Mouse (Mus musculus) thymus, postnatal 14 days (tissue): ENCODE data around the gene Zmynd12.

ENCODE experiments used
- DNase-seq: peaks from one replicate; pipeline ENCODE4 v3.0.0; 2021

Zmynd12 gene

DNA sequence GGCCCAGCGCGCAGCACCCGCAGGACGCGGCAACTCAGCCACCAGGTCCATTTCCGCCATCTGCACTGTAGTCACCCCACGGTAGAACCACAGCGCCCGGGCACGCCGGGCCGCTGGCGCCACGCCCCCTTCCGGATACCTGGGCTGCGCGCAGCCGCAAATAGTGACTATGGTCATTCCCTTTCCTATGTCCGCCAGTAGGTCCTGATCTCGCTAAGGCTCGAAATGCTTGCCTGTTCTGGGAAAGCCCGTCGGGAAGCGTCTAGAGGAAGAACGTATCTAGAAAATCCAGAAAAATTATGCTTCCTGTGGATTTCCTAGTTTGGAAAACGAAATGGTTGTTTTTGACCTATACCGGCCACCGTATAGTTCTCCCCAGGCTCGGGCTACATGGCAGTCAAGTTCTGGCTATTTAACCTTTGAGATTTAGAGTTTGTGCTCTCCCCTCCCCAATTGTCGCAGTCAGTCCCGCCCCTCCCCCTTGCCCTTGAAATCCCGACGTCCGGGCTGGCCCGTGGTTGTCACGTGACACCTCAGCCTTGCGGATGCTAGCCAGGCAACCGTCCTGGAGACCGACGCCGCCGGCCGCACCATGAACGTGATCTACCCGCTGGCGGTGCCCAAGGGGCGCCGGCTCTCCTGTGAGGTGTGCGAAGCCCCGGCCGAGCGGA lies at the start of gene Zmynd12, which contains the start of gene Ppcs:
Gene Zmynd12 (plus strand): TSS at position 521 of the 671 bp plus-strand sequence.
Gene Ppcs (minus strand): TSS at position 127 of the 671 bp plus-strand sequence.
- peak; percentile 92 for DNase-seq

DNA sequence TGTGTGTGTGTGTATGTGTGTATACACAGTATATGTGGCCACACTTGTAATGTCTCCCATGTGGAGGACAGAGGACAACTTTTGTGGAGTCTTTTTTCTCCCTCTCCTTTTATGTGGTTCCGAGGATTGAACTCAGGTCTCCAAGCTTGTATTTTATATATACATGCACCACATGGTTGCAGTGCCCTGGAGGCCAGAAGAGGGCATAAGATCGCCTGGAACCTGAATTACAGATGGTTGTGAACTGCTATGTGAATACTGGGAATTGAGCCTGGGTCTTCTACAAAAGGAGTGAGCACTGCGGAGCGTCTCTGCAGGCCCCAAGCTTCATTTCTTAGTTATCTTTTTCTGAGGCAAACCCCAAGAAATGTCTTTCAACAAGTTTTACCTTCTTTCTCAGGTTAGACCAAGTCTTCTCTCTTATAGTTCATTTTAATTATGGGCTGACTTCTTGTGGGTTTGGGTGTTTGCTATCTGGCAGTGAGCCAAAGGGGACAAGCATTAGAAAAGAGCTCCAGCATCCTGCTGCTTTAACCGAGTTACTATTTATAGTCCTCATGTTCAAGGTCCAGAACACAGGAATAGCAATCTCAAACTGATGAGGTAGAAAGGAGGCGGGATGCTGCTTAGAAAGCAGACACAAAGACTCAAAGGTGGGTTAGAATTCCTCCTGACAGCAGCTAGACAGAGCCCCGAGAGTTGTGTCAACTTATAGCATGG lies 41.0 kb upstream of the Zmynd12 start:
- no peak for DNase-seq

GRCm38 (mm10) chr4:119389184-119389583 lies 33.4 kb upstream of the Zmynd12 start:
- DNase-seq: no peak

DNA sequence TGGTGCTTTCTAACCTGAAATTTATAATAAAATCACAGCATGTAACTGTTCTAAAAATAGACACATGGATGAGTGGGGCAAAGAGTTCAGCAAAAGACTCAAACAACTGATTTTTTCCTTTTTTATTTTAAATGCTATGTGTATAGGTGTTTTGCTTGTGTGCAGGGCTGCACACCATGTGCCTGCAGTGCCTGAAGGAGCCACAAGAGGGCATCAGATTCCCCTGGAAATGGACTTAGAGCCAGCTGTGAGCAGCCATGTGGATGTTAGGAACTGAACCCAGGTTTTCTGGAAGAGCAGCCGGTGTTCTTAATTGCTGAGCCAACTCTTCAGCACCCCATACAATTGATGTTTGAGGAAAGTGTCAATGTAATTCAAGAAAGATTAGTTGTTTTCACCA lies 32.2 kb upstream of the Zmynd12 start:
- peak; percentile 57 for DNase-seq

DNA sequence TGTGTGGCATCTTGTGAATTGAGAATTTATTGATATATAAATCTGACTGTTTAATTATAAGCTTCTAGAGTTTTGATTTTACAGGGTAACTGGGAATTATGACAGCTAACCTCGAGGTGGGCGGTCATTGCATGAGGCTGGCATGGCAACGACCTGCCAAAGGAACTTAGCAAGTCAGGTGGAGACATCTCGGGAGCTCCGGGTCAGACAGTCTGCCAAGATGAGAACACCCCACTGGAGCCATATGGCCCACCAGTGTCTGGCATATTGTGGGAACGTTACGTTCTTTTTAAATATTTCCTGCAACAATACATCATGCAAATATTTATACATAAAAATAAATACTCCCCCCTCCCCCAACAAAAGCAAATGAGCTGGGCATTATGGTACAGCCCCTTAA lies 23.9 kb upstream of the Zmynd12 start:
- no peak for DNase-seq

- DNase-seq: peak; percentile 7
Observed at GRCm38 (mm10) chr4:119400896-119401295, 21.7 kb upstream of the Zmynd12 start.

- DNase-seq: no peak
Observed at GRCm38 (mm10) chr4:119403431-119403830, 19.2 kb upstream of the Zmynd12 start.

DNA sequence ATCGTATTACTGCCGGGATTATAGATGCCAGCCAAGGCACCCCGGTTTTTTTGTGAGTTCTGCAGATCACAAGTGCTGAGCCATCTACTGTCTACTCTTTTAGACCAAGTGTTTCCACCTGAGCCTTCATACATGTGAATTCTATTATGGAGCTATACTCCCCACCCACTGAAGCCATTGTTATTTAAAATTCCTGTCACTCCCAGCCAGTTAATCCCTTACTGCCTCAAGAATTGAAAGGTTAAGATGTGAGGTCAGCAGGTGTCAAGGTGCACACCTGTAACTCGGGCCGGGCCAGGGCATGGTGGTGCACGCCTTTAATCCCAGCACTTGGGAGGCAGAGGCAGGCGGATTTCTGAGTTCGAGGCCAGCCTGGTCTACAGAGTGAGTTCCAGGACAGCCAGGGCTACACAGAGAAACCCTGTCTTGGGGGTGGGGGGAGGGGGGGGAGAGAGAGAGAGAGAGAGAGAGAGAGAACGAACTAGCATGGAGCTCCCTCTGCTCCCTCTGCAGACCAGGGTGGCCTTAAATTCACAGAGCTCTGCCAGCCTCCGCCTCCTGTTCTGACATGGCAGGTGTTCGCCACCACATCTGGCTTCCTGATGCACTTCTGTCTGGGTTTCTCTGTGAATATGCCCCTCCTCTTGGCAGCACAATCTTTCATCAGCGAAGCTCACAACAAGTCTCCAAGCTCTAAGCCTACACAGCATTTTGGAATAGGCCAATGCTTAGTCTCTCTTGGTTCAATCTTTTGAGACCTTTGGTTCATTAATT lies 10.6 kb upstream of the Zmynd12 start:
- DNase-seq: peak; percentile 74

DNA sequence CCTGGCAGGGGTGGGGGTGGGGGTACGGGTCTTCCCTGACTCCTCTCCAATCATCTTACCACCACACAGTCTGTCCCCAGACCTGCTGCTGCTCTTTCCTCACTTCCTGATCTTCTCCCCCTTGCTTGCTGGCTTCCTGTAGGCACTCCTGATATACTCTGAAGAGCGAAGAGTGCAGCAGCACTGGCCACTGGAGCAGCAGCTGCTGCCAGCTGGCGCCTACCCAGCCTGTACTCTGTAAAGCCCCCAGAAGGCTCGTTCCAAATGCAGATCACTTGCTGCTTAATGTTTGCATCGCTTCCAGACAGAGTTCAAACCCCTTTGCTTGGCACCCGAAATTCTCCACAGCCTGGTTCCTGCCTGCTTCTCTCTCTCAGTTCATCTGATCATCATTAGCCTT lies 9.8 kb upstream of the Zmynd12 start:
- DNase-seq: peak; percentile 41

- DNase-seq: peak; percentile 93
Observed at GRCm38 (mm10) chr4:119415072-119415753, 7.4 kb upstream of the Zmynd12 start, which contains the start of gene Ccdc30. Gene Ccdc30 (minus strand): TSS chr4:119415521.

DNA sequence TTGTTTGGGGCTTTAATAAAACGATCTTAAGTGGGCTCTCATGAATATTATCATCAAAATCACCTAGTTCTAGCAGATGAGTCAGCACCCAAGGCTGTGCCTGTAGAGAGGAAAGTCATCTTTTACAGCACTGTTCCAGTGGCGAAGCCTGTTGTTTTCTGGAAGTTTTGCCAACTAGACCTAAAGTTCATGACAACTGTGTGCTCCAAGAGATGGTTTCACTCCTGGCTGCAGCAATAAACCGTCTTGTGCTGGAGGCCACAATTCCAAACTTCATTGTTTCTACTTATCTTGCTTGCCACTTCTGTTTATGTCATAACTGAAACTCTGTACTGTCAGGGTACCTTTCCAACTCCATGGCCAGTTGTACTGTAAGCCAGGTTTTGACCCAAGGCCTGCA lies 5.3 kb upstream of the Zmynd12 start:
- no peak for DNase-seq

DNA sequence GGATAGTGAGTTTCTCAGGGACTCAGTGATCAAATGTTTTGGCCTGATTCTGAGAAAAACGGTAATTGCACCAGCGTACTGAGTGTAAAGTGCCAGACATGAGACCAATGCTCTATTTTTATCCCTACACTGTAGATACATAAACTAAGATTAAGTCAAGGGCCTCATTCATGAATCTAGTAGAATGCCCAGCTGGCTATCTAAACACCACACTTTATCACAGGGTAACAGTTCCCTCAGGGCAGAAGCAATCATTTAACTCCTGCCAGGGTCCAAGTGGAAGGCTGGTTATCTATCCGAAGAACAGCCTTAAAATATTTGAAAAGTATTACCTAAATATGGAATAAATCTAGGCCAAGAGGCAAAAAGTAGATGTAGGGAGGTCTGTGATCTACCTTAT lies 4.7 kb upstream of the Zmynd12 start:
- no peak for DNase-seq

DNA sequence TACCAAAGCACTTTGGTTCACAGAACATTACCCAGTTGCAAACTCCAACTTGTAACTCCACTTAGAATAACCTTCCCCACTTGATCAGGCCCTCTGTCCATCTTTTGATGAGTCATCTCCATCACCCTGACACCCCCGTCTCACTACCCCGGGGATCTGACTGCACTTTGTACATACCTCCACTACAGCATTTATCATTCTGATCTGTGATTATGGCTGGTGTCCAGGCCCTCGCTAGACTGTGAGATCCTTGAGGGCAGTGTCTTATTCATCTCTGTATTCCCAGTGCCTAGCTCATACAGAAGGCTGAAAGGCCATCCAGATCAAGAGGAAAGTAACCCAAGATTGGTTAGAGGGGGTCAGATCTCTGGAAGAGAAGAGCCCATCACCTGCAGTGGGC lies 1.4 kb upstream of the Zmynd12 start:
- DNase-seq: no peak

GRCm38 (mm10) chr4:119421921-119422293 lies 707 bp upstream of the Zmynd12 start:
- no peak for DNase-seq

- DNase-seq: no peak
Observed at GRCm38 (mm10) chr4:119425077-119425476, 2.5 kb downstream of the Zmynd12 start.

DNA sequence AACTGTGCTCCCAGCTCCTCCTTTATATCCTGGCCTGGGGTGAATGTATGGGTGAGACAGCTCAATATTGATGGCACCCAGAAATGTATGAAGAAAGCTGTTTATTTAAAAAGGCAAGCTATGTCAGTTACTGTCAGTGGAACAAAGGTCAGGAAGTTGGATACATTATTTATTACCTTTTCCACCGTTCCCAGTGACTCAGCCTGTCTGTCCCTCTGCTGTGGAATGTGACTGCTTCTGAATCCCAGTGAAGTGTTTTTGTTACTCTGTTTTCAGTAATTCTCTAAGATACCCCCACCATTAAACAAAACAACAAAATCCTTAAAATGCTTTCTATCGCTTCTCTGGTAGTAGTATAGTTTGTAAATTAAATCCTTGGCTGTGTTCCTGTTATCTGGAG lies 3.0 kb downstream of the Zmynd12 start:
- no peak for DNase-seq

GRCm38 (mm10) chr4:119427680-119428079 lies 5.1 kb downstream of the Zmynd12 start:
- no peak for DNase-seq

DNA sequence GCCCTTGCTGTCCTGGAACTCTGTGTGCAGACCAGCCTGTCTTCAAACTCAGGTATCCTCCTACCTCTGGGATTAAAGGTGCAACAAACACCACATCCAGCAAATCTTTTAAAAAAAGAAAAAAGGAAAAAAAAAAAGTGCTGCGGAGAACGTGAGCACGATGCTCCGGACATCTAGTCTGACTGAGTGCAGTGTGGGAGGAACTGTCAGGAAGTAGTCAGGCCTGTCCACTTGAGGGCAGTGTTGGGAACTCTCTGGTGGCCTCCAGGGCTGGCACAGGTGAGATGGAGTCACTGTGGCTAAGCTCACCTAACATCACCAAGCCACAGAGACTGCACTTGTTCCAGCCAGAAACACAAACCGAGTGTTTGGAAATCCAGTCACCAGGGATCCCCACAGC lies 8.1 kb downstream of the Zmynd12 start:
- peak; percentile 69 for DNase-seq

GRCm38 (mm10) chr4:119437936-119438335 lies 15.3 kb downstream of the Zmynd12 start:
- no peak for DNase-seq

DNA sequence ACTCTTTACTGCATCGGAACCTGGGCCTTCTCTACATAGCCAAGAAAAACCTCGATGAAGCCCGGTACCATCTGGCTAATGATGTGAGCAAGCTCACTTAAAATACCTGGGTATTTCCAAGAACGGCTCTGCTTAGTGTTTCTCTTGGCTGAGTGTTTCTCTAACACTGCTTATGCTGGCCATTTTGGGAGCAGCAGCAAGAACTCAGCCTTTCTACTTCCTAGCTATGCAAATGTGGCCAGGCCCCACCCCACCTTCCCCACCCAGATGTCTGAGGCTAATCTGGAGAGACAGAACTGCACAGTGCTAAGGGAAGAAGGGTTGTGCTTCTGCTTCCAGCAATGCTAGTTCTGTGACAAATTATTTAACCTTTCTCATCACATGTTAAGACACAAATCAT lies 19.2 kb downstream of the Zmynd12 start:
- DNase-seq: no peak

GRCm38 (mm10) chr4:119442539-119442938 lies 19.9 kb downstream of the Zmynd12 start:
- no peak for DNase-seq

DNA sequence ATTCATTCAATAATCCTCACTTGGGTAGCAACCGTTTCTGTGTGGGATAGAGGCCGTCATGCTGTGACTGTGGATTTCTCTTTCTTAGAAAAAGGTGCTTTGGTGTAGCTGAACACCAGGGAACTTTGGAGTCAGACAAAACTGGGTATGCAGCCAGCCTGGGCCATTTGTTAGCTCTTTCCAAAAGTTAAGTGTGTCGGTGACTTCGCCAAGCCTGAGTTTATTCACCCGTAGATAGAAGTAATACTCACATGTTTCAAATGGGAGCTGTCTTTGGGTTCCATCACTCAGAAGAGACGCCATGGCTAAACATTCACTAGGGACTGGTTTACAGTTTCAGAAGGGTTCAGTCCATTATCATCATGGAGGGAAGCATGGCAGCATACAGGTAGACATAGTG lies 24.6 kb downstream of the Zmynd12 start:
- no peak for DNase-seq

DNA sequence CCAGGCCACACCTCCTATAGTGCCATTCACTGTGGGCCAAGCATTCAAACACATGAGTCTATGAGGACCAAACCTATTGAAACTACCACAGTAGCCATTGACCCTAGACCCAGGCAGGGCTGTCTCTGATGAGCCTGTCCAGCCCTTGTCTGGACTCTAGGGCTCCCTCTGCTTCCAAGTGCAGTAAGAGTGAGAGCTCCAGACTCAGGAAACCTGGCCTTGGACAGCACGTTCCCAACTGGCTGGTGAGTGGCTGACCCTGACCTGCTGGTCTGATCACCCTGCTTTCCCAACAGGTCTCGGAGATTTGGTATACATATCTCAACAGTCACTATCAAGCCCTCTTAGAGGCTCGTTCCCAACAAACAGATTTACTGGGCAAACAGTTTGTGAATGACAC lies 25.2 kb downstream of the Zmynd12 start:
- DNase-seq: no peak
